Mouse (Mus musculus): ENCODE results near the gene Smc1a.

DNA sequence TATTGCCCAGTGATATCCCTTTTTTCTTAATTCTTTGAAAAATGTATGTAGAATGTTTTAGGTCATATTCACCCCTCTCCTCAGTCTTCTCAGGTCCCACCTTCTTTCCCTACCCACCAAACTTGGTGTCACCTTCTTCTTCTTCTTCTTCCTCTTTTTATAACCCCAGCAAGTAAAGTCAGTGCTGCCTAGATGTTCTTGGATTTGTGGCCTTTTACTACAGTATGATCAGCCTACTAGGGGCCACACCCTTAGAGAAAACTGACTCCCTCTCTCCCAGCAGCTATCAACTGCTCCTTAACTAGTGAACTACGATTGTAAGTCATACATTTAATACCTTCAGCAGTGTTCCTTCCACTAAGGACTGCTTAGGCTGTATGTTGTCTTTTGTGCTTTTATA, 37.9 kb downstream of the Smc1a start:
- TF ChIP-seq GATA1 (IDR thresholded peaks at IDR 0.05; ENCODE audit: borderline replicate concordance, low read length) (no peak), FLI1 (IDR thresholded peaks at IDR 0.05; ENCODE audit: low read length) (no peak)
